Mouse (Mus musculus) right cerebral cortex, adult 2 months (tissue): ENCODE measurements around the gene Bclaf1.

ENCODE experiments used
- DNase-seq, 2 experiments: peaks; one replicate each; pipeline ENCODE4 v3.0.0; 2021 to 2022; ENCODE audit warnings: low spot score in 2 of 2

Gene Bclaf1

GRCm38 (mm10) chr10:20311918-20312735, at the start of gene Bclaf1:
Gene Bclaf1, plus strand, starts transcription at chr10:20312469.
- DNase-seq: peak; percentile 99

GRCm38 (mm10) chr10:20262896-20263295, 49.4 kb upstream of the Bclaf1 start:
- DNase-seq: no peak

GRCm38 (mm10) chr10:20264479-20264878, 47.8 kb upstream of the Bclaf1 start:
- no peak for DNase-seq

GRCm38 (mm10) chr10:20267032-20267431, 45.2 kb upstream of the Bclaf1 start:
- DNase-seq: no peak

- DNase-seq: no peak
Measured at GRCm38 (mm10) chr10:20268945-20269344, 43.3 kb upstream of the Bclaf1 start.

GRCm38 (mm10) chr10:20272380-20272779, 39.9 kb upstream of the Bclaf1 start:
- no peak for DNase-seq

GRCm38 (mm10) chr10:20273278-20273677, 39.0 kb upstream of the Bclaf1 start:
- DNase-seq: no peak

GRCm38 (mm10) chr10:20274022-20274421, 38.2 kb upstream of the Bclaf1 start:
- DNase-seq: no peak

- DNase-seq: no peak
Measured at GRCm38 (mm10) chr10:20281456-20281855, 30.8 kb upstream of the Bclaf1 start.

GRCm38 (mm10) chr10:20285289-20285975, 26.8 kb upstream of the Bclaf1 start:
- peak; percentile 62 to 74 for DNase-seq

GRCm38 (mm10) chr10:20285994-20286836, 26.1 kb upstream of the Bclaf1 start:
- peak; percentile 44 to 50 for DNase-seq

GRCm38 (mm10) chr10:20287369-20287768, 24.9 kb upstream of the Bclaf1 start:
- DNase-seq: no peak

- peak; percentile 81 to 90 for DNase-seq
Measured at GRCm38 (mm10) chr10:20290467-20290883, 21.8 kb upstream of the Bclaf1 start.

GRCm38 (mm10) chr10:20295961-20296360, 16.3 kb upstream of the Bclaf1 start:
- no peak for DNase-seq

- no peak for DNase-seq
Measured at GRCm38 (mm10) chr10:20298152-20298920, 13.9 kb upstream of the Bclaf1 start.

- DNase-seq: no peak
Measured at GRCm38 (mm10) chr10:20299114-20299513, 13.2 kb upstream of the Bclaf1 start.

- no peak for DNase-seq
Measured at GRCm38 (mm10) chr10:20310969-20311769, 1.1 kb upstream of the Bclaf1 start.

- DNase-seq: peak; percentile 87 to 90
Measured at GRCm38 (mm10) chr10:20312736-20313301, 550 bp downstream of the Bclaf1 start.

- DNase-seq: no peak
Measured at GRCm38 (mm10) chr10:20313447-20313846, 1.2 kb downstream of the Bclaf1 start.

- no peak for DNase-seq
Measured at GRCm38 (mm10) chr10:20313941-20314340, 1.7 kb downstream of the Bclaf1 start.
